Mouse (Mus musculus) heart, adult 18-20 months (tissue): ENCODE results near the gene Dad1. TPM values are rescaled to one million over a fixed set of nuclear protein-coding genes. Genes with fewer than 3 reads are reported as not detected.

Source experiments
- DNase-seq, 2 experiments: peaks; one replicate each; pipeline ENCODE4 v3.0.0; 2021 to 2022; ENCODE audit warnings: mixed read lengths in 1 of 2
- total RNA-seq, 2 experiments: library from RNA; stranded (reverse); gene quantifications; 2 replicates each; pipeline ENCODE4 v1.2.3; 2021

The Dad1 gene
- total RNA-seq, 2 experiments from 2014 or later: 107 to 112 TPM

DNA sequence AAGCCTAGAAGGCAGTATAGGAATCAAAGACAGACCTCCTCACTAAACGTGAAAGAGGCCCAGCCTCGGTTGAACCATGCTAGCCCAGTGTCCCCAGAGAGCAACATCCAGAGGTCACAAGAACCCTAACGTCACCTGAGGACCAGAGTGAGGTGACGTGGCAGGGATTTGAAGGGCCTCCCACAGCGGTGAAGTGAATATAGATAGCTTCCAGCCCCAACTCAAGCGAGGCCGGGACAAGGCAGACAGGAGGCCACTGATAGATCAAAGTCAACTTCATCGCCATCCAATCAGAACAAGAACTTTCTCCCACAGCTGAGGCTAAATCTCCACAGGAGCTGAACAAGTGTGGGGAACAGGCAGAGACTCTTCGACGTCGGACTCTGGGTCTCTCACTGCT, 28.2 kb downstream of the Dad1 start:
- no peak for DNase-seq

GRCm38 (mm10) chr14:54224484-54225467, 29.1 kb downstream of the Dad1 start:
- peak in 1 of 2 experiments; percentile 22 for DNase-seq

DNA sequence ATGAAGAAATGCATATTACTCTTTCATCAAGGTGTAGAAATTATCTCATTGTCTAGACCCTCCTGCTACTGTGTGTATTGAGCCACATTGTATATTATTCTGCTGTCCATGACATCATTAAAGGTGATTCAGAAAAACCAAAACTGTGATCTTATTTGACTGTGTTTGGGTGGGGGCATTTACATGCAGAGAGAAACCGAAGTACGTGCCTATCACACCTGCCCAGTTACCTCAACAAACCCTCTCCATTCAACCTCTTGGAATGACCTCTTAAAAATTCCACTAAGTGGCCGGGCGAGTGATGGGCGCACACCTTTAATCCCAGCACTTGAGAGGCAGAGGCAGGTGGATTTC, 29.9 kb downstream of the Dad1 start:
- no peak for DNase-seq

- DNase-seq: no peak
Measured at GRCm38 (mm10) chr14:54223315-54224063, 30.4 kb downstream of the Dad1 start.

DNA sequence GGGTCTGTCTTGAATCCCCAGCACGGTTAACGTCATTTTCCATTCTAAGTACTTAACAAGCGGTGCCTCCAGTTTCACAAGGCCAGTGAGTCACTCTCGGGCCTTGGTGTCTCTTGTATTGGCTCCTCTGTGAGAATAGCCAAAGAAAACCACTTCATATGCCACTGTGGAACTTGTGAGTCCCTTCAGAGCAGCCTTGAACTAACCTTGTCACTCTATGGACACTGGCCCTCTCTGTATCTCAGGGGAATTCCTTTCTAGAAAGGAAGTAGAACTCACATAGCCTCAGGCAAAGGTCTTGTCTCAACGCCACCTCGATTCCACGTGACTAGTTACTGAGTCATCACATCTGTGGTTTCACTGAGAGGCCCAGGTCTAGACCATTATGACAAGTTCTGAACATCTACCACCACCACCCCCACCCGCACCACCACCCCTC, 31.6 kb downstream of the Dad1 start:
- no peak for DNase-seq

GRCm38 (mm10) chr14:54221641-54222040, 32.3 kb downstream of the Dad1 start:
- no peak for DNase-seq

DNA sequence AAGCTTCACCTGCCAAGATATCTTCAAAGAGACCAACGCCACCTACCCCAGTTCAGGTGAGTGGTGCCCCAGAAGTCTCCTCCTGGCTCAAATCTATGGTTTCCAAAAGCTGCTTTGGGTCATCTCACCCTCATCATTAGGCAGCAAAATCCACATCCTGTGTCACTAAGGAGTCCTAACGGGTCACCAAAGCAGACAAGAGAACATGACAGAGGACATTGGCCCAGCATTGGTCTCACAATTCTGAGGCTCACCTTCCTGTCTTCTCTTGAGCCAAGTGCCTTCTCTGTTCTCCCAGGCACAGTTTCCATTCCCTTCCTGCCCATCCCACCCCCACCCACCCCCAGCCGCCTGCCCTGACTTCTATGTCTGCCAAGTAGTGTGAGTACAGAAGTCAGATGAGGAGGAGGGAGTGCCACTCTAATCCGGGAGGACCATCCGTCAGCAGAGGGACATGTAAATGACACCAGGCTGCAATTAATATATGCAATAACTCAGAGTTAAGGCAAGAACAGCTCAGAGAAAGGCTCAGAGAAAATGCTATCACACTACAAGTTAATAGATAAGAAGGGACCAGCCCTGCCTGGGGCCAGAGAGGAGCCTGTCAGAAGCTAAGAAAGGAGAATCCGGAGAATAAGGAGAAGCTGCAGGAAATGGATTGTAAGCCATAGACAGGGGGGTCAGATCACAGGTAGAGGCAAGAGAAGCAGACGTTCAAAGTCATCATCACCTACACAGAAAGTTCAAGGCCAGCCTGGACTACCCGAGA, 33.0 kb downstream of the Dad1 start:
- no peak for DNase-seq

DNA sequence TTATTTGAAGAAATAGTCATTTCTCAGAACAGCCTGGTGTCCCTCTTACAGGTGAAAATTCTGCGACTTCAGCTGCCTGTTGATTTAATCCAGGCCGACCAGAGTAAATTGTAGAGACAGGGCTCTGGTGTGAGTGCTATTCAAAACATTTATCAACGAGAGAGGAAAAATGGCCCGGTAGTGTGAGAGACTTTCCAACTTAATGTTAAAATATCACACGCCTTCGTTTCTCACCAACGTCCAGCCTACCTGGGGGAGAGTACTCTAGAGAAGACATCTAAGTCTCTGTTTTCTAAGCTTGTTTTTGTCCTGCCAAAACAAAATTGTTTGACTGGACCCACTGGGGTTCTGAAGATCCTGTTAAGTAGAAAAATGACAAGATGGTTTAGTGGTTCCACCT, 34.1 kb downstream of the Dad1 start:
- no peak for DNase-seq

GRCm38 (mm10) chr14:54219256-54219655, 34.6 kb downstream of the Dad1 start:
- DNase-seq: no peak

DNA sequence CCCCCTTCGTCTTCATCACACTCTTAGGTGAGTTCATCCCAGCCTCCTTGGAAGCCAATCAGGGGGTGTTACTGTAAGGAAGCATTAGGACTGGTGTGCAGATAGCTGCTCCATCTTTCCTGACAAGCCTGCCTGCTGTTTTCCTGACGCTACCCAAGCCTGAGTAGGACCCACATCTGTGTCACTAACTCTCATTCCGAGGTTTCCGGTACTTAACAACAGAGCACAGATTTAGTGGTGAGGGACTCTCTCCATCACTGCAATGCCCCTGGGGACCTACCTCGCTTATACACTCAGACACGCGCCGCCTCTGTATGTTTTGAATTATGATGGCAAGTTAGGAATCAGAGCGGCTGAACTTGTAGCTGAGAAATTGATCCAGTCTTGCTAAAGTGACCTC, 35.2 kb downstream of the Dad1 start:
- DNase-seq: no peak

DNA sequence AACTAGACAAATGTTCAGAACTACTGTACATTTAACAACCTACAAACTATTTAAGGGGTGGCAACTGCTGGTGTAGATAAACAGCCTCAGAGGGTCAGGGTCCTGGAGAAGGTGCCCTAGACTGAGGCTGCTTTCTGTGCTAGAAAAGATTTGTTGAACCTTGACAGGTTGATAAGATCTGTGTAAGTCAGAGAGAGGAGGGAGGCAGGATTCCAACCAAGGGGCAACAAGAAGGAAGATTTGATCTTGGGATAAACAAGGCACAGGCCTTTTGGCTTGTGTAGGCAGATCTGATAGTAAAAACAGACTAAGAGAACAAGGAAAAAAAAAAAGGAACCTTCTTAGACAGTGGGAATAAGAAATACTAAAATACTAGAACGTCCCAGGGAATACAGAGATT, 35.7 kb downstream of the Dad1 start:
- DNase-seq: no peak

- DNase-seq: no peak
Measured at GRCm38 (mm10) chr14:54216126-54216525, 37.8 kb downstream of the Dad1 start.

DNA sequence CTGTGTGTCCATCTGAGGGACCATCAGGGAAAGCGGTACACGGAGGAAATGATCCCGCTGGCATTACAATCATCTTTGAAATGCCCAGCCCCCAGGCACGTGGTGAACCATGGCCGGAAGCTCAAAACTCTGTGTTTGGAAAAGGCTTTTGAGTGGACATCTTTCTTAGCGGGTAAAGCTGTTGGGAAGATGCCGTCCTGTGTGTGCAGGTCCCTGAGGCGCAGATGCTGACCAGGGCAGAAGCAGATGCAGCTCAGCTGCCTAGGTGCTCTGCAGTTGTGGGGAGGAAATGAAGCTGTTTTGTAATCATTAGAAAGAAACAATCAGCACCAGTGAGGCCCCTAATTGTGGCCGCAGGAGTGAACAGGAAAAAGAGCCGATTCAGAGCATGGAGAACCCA, 39.0 kb downstream of the Dad1 start:
- DNase-seq: no peak

GRCm38 (mm10) chr14:54214477-54214876, 39.4 kb downstream of the Dad1 start:
- DNase-seq: peak in 1 of 2 experiments; percentile 43

GRCm38 (mm10) chr14:54213734-54214133, 40.2 kb downstream of the Dad1 start:
- DNase-seq: no peak

- DNase-seq: no peak
Measured at GRCm38 (mm10) chr14:54211755-54212154, 42.1 kb downstream of the Dad1 start.

- DNase-seq: no peak
Measured at GRCm38 (mm10) chr14:54211199-54211598, 42.7 kb downstream of the Dad1 start.

- no peak for DNase-seq
Measured at GRCm38 (mm10) chr14:54210401-54210800, 43.5 kb downstream of the Dad1 start.

DNA sequence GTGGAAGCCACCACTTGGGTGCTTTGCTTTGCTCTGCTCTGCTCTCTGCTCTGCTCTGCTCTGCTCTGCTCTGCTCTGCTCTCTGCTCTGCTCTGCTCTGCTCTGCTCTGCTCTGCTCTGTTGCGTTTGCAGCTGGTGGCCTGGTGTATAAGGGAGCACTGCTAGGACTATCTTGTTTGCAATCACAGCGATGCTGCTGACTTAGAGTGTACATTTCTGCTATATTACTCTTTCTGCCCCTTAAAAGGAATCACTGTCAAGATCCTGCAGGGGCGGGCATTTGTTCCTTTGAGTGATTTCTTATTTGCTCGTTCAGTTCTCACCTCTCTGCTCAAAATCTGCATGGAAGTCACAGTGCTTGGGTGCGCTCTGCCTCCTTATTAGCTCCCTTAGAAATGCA, 44.0 kb downstream of the Dad1 start:
- DNase-seq: no peak

- no peak for DNase-seq
Measured at GRCm38 (mm10) chr14:54208741-54209140, 45.2 kb downstream of the Dad1 start.

DNA sequence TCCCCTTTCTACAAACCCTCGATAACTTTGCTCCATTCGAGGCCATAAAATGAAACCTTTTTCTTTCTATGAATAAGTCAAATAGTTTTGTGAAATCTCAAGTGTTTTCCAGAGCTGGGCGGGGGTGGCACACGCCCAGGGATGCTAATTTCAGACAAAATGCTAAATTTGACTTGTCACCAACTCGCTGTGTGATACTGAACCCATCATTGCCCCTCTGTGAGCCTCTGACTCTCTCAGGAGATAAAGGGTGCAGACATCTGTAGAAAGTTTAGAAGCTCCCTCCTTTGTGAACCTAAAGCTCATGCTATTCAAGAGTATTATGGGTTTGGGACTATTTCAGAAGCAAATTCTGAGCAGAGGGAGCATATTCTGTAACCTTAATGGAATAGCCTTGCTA, 46.0 kb downstream of the Dad1 start:
- no peak for DNase-seq

DNA sequence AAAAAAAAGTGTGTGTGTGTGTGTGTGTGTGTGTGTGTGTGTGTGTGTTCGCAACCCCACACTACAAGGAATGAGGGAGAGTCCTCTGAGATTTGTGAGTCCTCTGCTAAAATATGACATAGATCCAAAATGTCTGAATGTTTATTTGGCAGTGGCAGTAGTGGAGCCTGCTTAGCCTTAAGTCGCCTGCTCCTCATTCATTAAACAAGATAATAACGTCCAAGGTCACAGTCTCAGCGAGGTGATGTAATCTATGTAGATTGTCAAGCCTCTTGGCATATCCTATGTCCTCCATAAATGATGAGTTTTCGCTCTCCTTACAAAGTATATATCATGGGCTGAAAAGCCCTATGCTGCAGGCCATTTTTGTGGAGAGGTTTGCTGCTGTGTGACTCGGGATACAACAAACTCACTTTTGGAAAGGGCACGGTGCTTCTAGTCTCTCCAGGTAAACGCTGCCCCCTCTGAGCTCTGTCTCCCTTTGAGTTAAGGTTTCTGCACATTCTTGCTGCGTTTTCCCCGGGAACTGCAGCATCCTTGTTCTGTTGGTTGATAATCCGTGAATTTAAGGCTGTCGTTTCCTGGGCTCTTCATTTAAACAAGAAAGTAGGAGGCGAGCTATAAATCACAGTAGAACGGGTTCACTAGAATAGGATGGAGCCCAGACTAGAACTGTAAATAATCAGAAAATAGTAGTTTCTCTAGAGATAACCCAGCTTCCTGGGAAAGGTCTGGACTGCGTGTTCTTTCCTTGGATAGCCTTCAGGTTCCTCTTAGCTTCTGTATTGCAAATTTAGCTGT, 47.0 kb downstream of the Dad1 start:
- no peak for DNase-seq
